Mouse (Mus musculus): ENCODE results near the gene Gm49358. TPM values are rescaled to one million over a fixed set of nuclear protein-coding genes. Genes with fewer than 3 reads are reported as not detected.

Gene Gm49358
- 0.88 TPM in 1 of 2 replicates, not detected in the other for polyA plus RNA-seq (2014; fragmentation: Nextera tagmentation; extraction: Ambion mirVana)

DNA sequence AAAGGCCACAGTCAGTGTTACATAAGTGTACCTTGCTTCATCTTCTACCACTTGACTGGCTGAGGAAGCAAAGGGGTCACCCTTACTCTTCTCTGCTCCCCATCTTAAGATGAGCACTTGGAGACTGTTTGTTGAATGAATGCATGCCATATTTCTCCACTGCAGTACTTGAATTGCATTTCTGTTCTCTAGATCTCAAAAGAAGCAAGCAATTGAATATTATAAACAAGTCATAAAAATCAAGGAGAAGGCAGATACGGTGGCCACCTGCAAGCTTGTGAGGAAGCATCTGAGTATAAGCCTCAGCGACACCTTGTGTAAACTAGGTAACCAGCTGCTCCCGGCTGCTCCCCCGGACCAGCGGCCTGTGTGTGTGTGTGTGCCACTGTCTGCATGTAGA, at the start of gene Gm49358:
Gene Gm49358 (plus strand): TSS at position 301 of the 400 bp plus-strand sequence.
- H3K27ac ChIP-seq (ENCODE audit: low read depth, low read length) = no peak within 1 kb of the TSS
- H3K4me1 ChIP-seq (ENCODE audit: control insufficient read depth, insufficient read depth, low read length) = no peaks in the 10 kb centered on the region
- no peaks in the 10 kb centered on the region for H3K27me3 ChIP-seq (replicated peaks; ENCODE audit: control insufficient read depth, insufficient read depth, low read length)
- ATAC-seq (no peak), DNase-seq (ENCODE audit: low spot score) (no peak)
- H3K9me3 ChIP-seq (replicated peaks; ENCODE audit: control insufficient read depth, low read length) = no peaks in the 10 kb centered on the region
- H3K4me2 ChIP-seq (ENCODE audit: low read length) = no peak within 1 kb of the TSS
- H3K4me3 ChIP-seq (ENCODE audit: low read depth, low read length) = no peak within 1 kb of the TSS
- WGBS = 95% methylated on average over 5 of the region's 5 CpGs
- no peaks in the 10 kb centered on the region for H3K36me3 ChIP-seq (ENCODE audit: control insufficient read depth, insufficient read depth, low read length)
- no peak within 1 kb of the TSS for H3K9ac ChIP-seq (ENCODE audit: low read length)

DNA sequence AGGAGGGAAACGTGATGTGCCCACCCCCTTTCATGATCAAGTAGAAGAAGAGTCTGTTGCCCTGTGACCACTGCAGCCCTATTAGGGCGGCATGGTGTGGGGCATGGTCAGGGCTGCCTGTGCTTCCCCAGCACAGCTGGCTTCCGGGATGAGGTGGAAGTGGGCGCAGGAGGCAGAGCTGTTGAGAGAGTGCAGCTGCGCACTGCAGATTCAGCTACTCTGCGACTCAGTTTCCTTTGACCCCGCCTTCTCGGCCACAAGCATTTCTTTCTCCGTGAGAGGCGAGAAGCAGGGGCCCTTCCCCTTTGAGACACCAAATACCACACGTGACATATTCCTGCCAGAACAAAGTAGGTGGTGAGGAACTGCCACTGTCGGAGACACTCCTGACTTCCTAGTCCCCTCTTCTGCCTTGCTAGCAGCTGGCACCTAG, 36.2 kb upstream of the Gm49358 start:
- no peaks in the 10 kb centered on the region for H3K9me3 ChIP-seq (replicated peaks; ENCODE audit: control insufficient read depth, low read length)
- peak overlapping the region; percentile 46; the same call in 1 of the 2 replicates for H3K9ac ChIP-seq (ENCODE audit: low read length)
- peak overlapping the region; percentile 9; the same call in 1 of the 2 replicates for H3K27ac ChIP-seq (ENCODE audit: low read depth, low read length)
- peak overlapping the region; percentile 48 for H3K4me2 ChIP-seq (ENCODE audit: low read length)
- ATAC-seq (peak; percentile 76), DNase-seq (ENCODE audit: low spot score) (peak; percentile 49)
- H3K4me3 ChIP-seq (ENCODE audit: low read depth, low read length) = peak overlapping the region; percentile 13
- no peaks in the 10 kb centered on the region for H3K27me3 ChIP-seq (replicated peaks; ENCODE audit: control insufficient read depth, insufficient read depth, low read length)
- H3K36me3 ChIP-seq (ENCODE audit: control insufficient read depth, insufficient read depth, low read length) = no peaks in the 10 kb centered on the region
- peaks cover 5% of the 10 kb centered on the region; the same call in 1 of the 2 replicates for H3K4me1 ChIP-seq (ENCODE audit: control insufficient read depth, insufficient read depth, low read length)
- 7% methylated on average over 12 of the region's 12 CpGs for WGBS

DNA sequence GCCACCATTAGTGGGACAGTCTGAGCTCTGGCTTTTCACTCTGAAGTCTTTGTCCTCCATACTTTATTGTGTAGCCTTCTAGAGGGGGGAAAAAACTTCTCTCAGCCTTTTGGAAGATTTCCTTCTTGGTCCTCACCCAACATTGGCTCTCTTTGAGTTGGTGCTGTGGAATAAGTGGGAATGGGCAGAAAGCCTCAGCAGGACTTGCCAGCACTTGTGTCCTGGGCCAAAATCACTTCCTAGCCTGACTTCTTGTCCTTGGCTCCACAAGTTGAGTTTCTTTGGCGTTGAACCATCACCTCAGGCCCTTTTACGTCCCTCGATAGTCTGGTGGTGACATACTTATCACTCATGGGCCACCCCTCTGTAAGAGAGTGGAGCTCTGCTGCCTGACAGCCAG, 35.6 kb upstream of the Gm49358 start:
- no peak for ATAC-seq
- H3K4me2 ChIP-seq (ENCODE audit: low read length) = no peak overlapping the region; the same call in 1 of the 2 replicates
- H3K27me3 ChIP-seq (replicated peaks; ENCODE audit: control insufficient read depth, insufficient read depth, low read length) = no peaks in the 10 kb centered on the region
- no peak for DNase-seq (ENCODE audit: low spot score)
- no peak overlapping the region for H3K4me3 ChIP-seq (ENCODE audit: low read depth, low read length)
- no peak overlapping the region for H3K27ac ChIP-seq (ENCODE audit: low read depth, low read length)
- H3K9me3 ChIP-seq (replicated peaks; ENCODE audit: control insufficient read depth, low read length) = no peaks in the 10 kb centered on the region
- H3K36me3 ChIP-seq (ENCODE audit: control insufficient read depth, insufficient read depth, low read length) = no peaks in the 10 kb centered on the region
- peaks cover 5% of the 10 kb centered on the region; the same call in 1 of the 2 replicates for H3K4me1 ChIP-seq (ENCODE audit: control insufficient read depth, insufficient read depth, low read length)
- no peak overlapping the region for H3K9ac ChIP-seq (ENCODE audit: low read length)
- 90% methylated on average over 3 of the region's 3 CpGs for WGBS

DNA sequence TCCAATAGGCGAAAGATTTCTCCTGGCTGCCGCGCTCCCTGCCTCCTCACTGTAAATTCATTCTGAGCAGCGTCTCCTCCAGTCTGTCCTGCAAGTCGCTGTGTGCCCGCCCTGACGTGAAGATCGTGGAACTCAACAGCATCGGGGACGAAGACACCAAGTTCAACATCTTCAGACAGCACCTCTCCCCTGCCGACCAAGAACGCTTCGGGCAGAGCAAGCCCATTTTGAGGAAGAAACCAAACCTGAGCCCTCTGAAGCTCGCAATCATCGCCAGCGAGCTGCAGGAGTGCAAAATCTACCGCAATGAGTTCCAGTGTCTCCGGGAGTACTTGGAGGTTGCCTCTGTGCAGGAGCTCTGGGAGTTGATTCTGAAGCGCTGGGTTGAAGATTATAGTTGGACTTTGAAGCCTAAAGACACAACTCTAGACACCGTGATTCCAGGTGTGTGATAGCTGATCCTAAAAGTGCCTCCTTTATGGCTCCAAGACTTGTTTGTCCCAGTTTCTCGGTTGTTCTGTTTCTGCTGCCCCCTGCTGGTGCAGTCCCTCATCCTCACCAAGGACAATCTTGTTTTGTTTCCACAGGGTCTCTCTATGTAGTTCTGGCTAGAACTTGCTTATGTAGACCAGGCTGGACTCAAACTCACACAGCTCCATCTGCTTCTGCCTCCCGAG, 32.8 kb upstream of the Gm49358 start:
- ATAC-seq (peak; percentile 66; the same call in 1 of the 2 replicates), DNase-seq (ENCODE audit: low spot score) (peak; percentile 89)
- peak overlapping the region; percentile 64 for H3K9ac ChIP-seq (ENCODE audit: low read length)
- peak overlapping the region; percentile 36 for H3K4me3 ChIP-seq (ENCODE audit: low read depth, low read length)
- no peaks in the 10 kb centered on the region for H3K36me3 ChIP-seq (ENCODE audit: control insufficient read depth, insufficient read depth, low read length)
- 10% methylated on average over 22 of the region's 22 CpGs for WGBS
- no peak overlapping the region for H3K27ac ChIP-seq (ENCODE audit: low read depth, low read length)
- H3K4me1 ChIP-seq (ENCODE audit: control insufficient read depth, insufficient read depth, low read length) = peaks cover 5% of the 10 kb centered on the region; the same call in 1 of the 2 replicates
- no peaks in the 10 kb centered on the region for H3K27me3 ChIP-seq (replicated peaks; ENCODE audit: control insufficient read depth, insufficient read depth, low read length)
- peak overlapping the region; percentile 62 for H3K4me2 ChIP-seq (ENCODE audit: low read length)
- no peaks in the 10 kb centered on the region for H3K9me3 ChIP-seq (replicated peaks; ENCODE audit: control insufficient read depth, low read length)

DNA sequence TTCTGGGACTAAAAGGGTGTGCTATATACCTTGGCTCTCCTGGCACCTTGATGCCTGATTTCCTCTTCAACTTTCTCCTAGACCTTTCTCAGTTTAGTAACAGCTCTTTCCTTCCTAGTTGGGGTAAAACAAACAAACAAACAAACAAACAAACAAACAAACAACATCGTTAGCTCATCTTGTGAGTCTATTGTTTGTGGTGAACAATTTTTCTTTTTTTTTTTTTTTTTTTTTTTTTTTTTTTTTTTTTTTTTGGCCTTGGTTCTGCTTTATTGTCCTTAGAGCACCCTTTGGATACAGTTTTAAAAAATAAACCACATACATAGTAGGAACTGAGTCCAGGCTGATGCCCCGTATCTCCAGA, 32.3 kb upstream of the Gm49358 start:
- ATAC-seq (no peak), DNase-seq (ENCODE audit: low spot score) (no peak)
- Histone ChIP-seq H3K27me3 (replicated peaks; ENCODE audit: control insufficient read depth, insufficient read depth, low read length) (no peaks in the 10 kb centered on the region), H3K9ac (ENCODE audit: low read length) (no peak overlapping the region), H3K9me3 (replicated peaks; ENCODE audit: control insufficient read depth, low read length) (no peaks in the 10 kb centered on the region), H3K36me3 (ENCODE audit: control insufficient read depth, insufficient read depth, low read length) (no peaks in the 10 kb centered on the region), H3K4me1 (ENCODE audit: control insufficient read depth, insufficient read depth, low read length) (peaks cover 5% of the 10 kb centered on the region; the same call in 1 of the 2 replicates), H3K4me3 (ENCODE audit: low read depth, low read length) (no peak overlapping the region), H3K4me2 (ENCODE audit: low read length) (no peak overlapping the region), H3K27ac (ENCODE audit: low read depth, low read length) (no peak overlapping the region)
- 66% methylated on average over 2 of the region's 2 CpGs for WGBS

DNA sequence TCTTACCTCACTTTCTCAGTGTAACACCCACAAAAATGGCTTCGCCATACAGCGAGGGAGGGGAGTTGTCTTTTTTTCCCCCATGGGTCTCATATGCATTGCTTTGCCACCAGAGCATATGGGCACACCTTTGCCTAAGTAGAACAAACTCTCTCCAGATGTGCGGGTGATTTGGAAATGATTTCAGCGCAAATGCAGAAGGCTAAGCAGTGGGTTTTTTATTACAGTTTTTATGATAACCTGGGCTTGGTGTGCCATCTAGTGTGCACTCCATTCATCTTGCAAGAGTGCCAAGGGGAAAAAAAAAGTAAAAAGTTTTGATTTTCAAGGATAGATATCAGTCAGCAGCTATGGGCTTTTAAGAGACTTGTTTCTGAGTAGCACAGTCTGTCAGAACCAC, 28.7 kb upstream of the Gm49358 start:
- Histone ChIP-seq H3K27me3 (replicated peaks; ENCODE audit: control insufficient read depth, insufficient read depth, low read length) (no peaks in the 10 kb centered on the region), H3K27ac (ENCODE audit: low read depth, low read length) (no peak overlapping the region), H3K4me3 (ENCODE audit: low read depth, low read length) (no peak overlapping the region), H3K9ac (ENCODE audit: low read length) (no peak overlapping the region), H3K4me1 (ENCODE audit: control insufficient read depth, insufficient read depth, low read length) (no peaks in the 10 kb centered on the region), H3K4me2 (ENCODE audit: low read length) (no peak overlapping the region), H3K36me3 (ENCODE audit: control insufficient read depth, insufficient read depth, low read length) (no peaks in the 10 kb centered on the region), H3K9me3 (replicated peaks; ENCODE audit: control insufficient read depth, low read length) (no peaks in the 10 kb centered on the region)
- 94% methylated on average over 4 of the region's 4 CpGs for WGBS
- DNase-seq (ENCODE audit: low spot score) = peak; percentile 10
- ATAC-seq = no peak

DNA sequence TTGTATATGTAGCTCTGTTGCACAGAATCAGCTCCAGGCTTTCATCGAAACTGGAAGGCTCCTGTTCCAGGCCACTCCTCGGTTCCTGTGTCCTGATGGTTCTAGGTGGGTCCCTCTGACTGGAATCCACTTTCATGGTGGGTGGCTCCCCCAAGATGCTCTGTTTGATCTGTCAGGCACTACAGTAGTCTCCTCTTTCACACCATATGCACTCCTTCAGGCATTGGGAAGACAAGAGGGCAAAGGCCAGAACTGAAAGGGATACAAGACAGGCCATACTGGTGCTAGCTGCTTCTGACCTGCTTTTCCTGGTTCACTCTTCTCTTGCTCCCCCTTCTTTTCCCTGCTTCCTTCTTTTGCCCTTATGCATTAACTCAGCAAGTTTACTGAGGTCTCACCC, 20.9 kb upstream of the Gm49358 start:
- WGBS = 91% methylated on average over 2 of the region's 2 CpGs
- H3K4me1 ChIP-seq (ENCODE audit: control insufficient read depth, insufficient read depth, low read length) = no peaks in the 10 kb centered on the region
- no peak overlapping the region for H3K27ac ChIP-seq (ENCODE audit: low read depth, low read length)
- no peak overlapping the region for H3K4me3 ChIP-seq (ENCODE audit: low read depth, low read length)
- H3K4me2 ChIP-seq (ENCODE audit: low read length) = no peak overlapping the region
- no peaks in the 10 kb centered on the region for H3K36me3 ChIP-seq (ENCODE audit: control insufficient read depth, insufficient read depth, low read length)
- DNase-seq (ENCODE audit: low spot score) (no peak), ATAC-seq (no peak)
- no peaks in the 10 kb centered on the region for H3K27me3 ChIP-seq (replicated peaks; ENCODE audit: control insufficient read depth, insufficient read depth, low read length)
- H3K9ac ChIP-seq (ENCODE audit: low read length) = no peak overlapping the region
- H3K9me3 ChIP-seq (replicated peaks; ENCODE audit: control insufficient read depth, low read length) = no peaks in the 10 kb centered on the region

DNA sequence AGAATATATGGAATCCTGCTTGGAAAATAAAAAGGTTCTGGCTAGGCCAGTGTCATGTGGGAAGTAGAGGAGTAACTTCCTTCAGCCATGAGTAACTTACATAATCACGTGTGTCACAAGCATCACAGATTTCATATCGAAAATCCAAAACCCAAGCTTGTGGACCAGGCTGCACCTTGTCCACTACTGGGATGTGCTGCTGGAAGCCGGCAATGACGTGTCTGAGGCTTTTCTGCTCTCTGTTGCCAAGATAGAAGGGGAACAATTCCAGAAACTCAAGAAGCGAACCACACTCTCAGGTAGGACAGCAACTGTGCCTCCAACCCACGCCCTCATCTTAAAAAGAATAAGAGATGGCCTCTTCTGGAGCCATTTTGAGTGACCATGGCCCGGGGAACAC, 19.5 kb upstream of the Gm49358 start:
- Histone ChIP-seq H3K36me3 (ENCODE audit: control insufficient read depth, insufficient read depth, low read length) (no peaks in the 10 kb centered on the region), H3K27ac (ENCODE audit: low read depth, low read length) (no peak overlapping the region), H3K27me3 (replicated peaks; ENCODE audit: control insufficient read depth, insufficient read depth, low read length) (no peaks in the 10 kb centered on the region), H3K9me3 (replicated peaks; ENCODE audit: control insufficient read depth, low read length) (no peaks in the 10 kb centered on the region), H3K4me2 (ENCODE audit: low read length) (no peak overlapping the region), H3K4me1 (ENCODE audit: control insufficient read depth, insufficient read depth, low read length) (no peaks in the 10 kb centered on the region), H3K4me3 (ENCODE audit: low read depth, low read length) (no peak overlapping the region), H3K9ac (ENCODE audit: low read length) (no peak overlapping the region)
- DNase-seq (ENCODE audit: low spot score) (no peak), ATAC-seq (no peak)
- 89% methylated on average over 7 of the region's 7 CpGs for WGBS

DNA sequence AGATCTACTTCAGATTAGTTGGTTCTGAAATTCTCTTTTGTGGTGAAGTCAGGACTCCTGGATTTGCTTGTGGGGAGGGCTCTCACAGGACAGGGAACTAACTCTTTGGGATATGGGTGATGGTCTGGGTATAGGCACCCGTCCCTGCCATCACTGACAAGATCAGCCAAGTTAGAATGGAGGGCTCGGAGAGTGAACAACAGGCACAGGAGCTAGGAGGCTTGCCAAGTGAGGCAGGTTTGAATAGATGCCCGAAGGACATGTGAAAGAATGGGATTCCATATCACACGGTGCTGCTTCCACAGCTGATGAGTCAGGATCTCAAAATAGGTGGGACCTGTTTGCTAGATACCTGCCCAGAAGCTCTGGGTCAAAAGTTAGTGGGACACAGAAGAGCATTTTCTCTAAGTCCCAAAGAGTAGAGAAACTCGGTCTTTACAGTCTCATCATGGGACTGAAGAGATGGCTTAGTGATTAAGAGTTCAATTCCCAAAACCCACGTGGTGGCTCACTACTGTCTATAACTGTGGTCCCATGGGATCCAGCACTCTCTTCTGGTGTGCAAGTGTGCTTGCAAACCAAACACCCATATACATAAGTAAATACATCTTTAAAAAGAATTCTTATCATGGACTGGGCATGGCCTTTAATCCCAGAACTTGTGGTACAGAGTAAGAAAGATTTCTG, 7.8 kb upstream of the Gm49358 start:
- DNase-seq (ENCODE audit: low spot score) = no peak

More for the DNA sequence above, 7.8 kb upstream of the Gm49358 start:
- Histone ChIP-seq H3K4me1 (ENCODE audit: control insufficient read depth, insufficient read depth, low read length) (no peaks in the 10 kb centered on the region), H3K9me3 (replicated peaks; ENCODE audit: control insufficient read depth, low read length) (no peaks in the 10 kb centered on the region), H3K4me2 (ENCODE audit: low read length) (no peak overlapping the region), H3K27ac (ENCODE audit: low read depth, low read length) (no peak overlapping the region), H3K27me3 (replicated peaks; ENCODE audit: control insufficient read depth, insufficient read depth, low read length) (no peaks in the 10 kb centered on the region), H3K36me3 (ENCODE audit: control insufficient read depth, insufficient read depth, low read length) (no peaks in the 10 kb centered on the region), H3K4me3 (ENCODE audit: low read depth, low read length) (no peak overlapping the region), H3K9ac (ENCODE audit: low read length) (no peak overlapping the region)
- ATAC-seq = no peak
- WGBS = 71% methylated on average over 6 of the region's 6 CpGs

Measured in forebrain, embryonic 14.5 days (tissue).